Mouse (Mus musculus): ENCODE results near the gene Nphp4. TPM values are rescaled to one million over a fixed set of nuclear protein-coding genes. Genes with fewer than 3 reads are reported as not detected.

The Nphp4 gene
- 1.0 and 1.2 TPM in 2 replicates for polyA plus RNA-seq (2014; fragmentation: Nextera tagmentation; extraction: Ambion mirVana)

DNA sequence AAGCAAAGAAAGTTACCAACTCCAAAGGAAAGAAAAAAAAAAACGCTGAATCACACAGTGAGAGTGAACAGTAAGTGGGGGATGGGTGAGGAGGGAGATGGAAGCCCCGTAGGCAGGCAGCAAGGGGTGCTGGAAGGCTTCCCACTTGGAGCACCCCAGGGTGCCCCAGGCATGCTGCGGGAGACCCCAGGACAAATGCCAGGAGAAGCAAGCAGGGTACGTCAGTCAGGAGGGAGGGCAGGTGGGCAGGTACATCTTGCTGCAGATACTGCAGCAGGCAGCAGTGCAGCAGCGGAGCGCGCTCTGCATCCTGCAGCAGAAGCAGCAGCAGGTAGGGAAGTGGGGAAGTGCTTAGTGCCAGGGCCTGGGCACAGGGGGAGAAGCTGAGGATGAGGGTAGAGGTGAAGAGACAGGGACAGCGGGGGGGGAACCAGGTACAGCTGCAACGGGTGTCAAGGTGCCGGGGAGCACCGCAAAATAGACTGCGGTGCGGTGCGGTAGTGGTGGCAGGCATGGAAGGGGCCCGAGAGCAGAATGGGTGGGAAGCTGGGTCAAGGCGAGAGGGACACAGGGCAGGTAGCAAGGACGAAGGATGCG is at the start of gene Nphp4:
Nphp4 (plus strand) TSS at position 280 of the 597 bp plus-strand sequence.
- 8% methylated on average over 18 of the region's 18 CpGs for WGBS
- H3K27me3 ChIP-seq (replicated peaks; ENCODE audit: control insufficient read depth, insufficient read depth, low read length): peaks cover 40% of the 10 kb centered on the region
- H3K9ac ChIP-seq (ENCODE audit: low read depth, low read length): no peak within 1 kb of the TSS
- peaks cover 6% of the 10 kb centered on the region; the same call in 1 of the 2 replicates for H3K9me3 ChIP-seq (ENCODE audit: control insufficient read depth, low read length)
- H3K27ac ChIP-seq (ENCODE audit: low read depth, low read length): no peak within 1 kb of the TSS
- peak within 1 kb of the TSS; percentile 55 for H3K4me3 ChIP-seq (ENCODE audit: low read depth, low read length)
- peak within 1 kb of the TSS; percentile 65 for H3K4me2 ChIP-seq
- no peaks in the 10 kb centered on the region; the same call in 1 of the 2 replicates for H3K4me1 ChIP-seq (replicated peaks; ENCODE audit: control insufficient read depth, insufficient read depth, low read length)
- ATAC-seq (replicated peaks; ENCODE audit: low FRiP score): no peak
- no peaks in the 10 kb centered on the region for H3K36me3 ChIP-seq (ENCODE audit: control insufficient read depth, insufficient read depth, low read length)
- DNase-seq (ENCODE audit: low spot score): no peak

DNA sequence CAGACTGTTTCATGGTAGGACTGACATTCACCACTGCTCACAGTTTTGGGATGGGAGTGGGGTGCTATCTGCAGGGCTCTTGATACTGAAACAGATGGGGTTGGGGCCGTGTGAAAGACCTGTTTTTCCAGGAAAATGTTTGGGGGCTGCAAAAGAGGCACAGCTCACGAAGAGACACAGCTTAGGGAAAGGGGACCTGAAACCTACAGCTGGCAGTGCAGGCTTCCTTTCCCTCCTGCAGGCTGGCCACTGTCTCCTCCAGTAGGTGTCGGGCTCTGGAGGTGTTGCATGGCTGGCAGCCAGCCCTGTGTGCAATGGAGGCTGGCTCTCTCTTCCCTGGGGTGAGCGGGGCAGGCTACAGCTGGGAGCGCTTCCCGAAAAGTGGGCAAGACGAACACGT is 48.2 kb upstream of the Nphp4 start:
- Histone ChIP-seq H3K4me1 (replicated peaks; ENCODE audit: control insufficient read depth, insufficient read depth, low read length) (no peaks in the 10 kb centered on the region), H3K27me3 (replicated peaks; ENCODE audit: control insufficient read depth, insufficient read depth, low read length) (peaks cover under 1% of the 10 kb centered on the region; the same call in 1 of the 2 replicates), H3K4me3 (ENCODE audit: low read depth, low read length) (no peak overlapping the region), H3K36me3 (ENCODE audit: control insufficient read depth, insufficient read depth, low read length) (no peaks in the 10 kb centered on the region), H3K4me2 (no peak overlapping the region), H3K9ac (ENCODE audit: low read depth, low read length) (no peak overlapping the region), H3K9me3 (ENCODE audit: control insufficient read depth, low read length) (no peaks in the 10 kb centered on the region), H3K27ac (ENCODE audit: low read depth, low read length) (no peak overlapping the region)
- 58% methylated on average over 8 of the region's 8 CpGs for WGBS
- DNase-seq (ENCODE audit: low spot score): no peak
- ATAC-seq (replicated peaks; ENCODE audit: low FRiP score): no peak

GRCm38 (mm10) chr4:152432308-152432707 is 44.2 kb upstream of the Nphp4 start:
- Histone ChIP-seq H3K9me3 (ENCODE audit: control insufficient read depth, low read length) (no peaks in the 10 kb centered on the region), H3K4me3 (ENCODE audit: low read depth, low read length) (no peak overlapping the region), H3K36me3 (ENCODE audit: control insufficient read depth, insufficient read depth, low read length) (no peaks in the 10 kb centered on the region), H3K4me1 (replicated peaks; ENCODE audit: control insufficient read depth, insufficient read depth, low read length) (0 out of 2 replicates have a peak, but pooled peaks cover 2% of the 10 kb centered on the region), H3K27me3 (replicated peaks; ENCODE audit: control insufficient read depth, insufficient read depth, low read length) (peaks cover 8% of the 10 kb centered on the region), H3K9ac (ENCODE audit: low read depth, low read length) (no peak overlapping the region), H3K27ac (ENCODE audit: low read depth, low read length) (no peak overlapping the region), H3K4me2 (no peak overlapping the region)
- DNase-seq (ENCODE audit: low spot score) (no peak), ATAC-seq (replicated peaks; ENCODE audit: low FRiP score) (no peak)
- 53% methylated on average over 5 of the region's 5 CpGs for WGBS

GRCm38 (mm10) chr4:152434836-152435235 is 41.7 kb upstream of the Nphp4 start:
- Histone ChIP-seq H3K9ac (ENCODE audit: low read depth, low read length) (no peak overlapping the region), H3K4me1 (replicated peaks; ENCODE audit: control insufficient read depth, insufficient read depth, low read length) (0 out of 2 replicates have a peak, but pooled peaks cover 2% of the 10 kb centered on the region), H3K27me3 (replicated peaks; ENCODE audit: control insufficient read depth, insufficient read depth, low read length) (peaks cover 8% of the 10 kb centered on the region), H3K36me3 (ENCODE audit: control insufficient read depth, insufficient read depth, low read length) (no peaks in the 10 kb centered on the region), H3K4me3 (ENCODE audit: low read depth, low read length) (no peak overlapping the region), H3K9me3 (ENCODE audit: control insufficient read depth, low read length) (no peaks in the 10 kb centered on the region), H3K27ac (ENCODE audit: low read depth, low read length) (no peak overlapping the region), H3K4me2 (peak overlapping the region; percentile 45; the same call in 1 of the 2 replicates)
- ATAC-seq (replicated peaks; ENCODE audit: low FRiP score) (peak; percentile 78), DNase-seq (ENCODE audit: low spot score) (peak; percentile 82)
- 6% methylated on average over 9 of the region's 9 CpGs for WGBS

DNA sequence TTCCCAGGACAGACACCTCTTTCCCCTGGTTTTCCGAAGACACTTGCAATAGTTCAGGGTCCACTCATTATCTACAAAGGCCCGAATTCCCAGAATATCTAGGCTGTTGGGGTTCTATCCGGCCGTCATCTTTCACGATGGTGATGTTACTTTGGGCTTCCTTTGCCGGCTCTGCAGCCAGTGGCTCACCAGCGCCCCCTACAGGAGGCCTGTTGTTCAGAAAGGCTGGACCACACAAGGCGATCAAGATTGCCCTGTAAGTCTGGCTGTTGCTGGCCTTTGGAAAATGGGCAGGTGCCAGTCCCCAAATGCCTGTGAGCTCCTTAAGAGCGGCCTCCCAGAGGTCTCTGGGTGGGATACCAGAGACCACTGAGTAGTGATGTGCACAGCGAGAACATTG is 41.3 kb upstream of the Nphp4 start:
- H3K27ac ChIP-seq (ENCODE audit: low read depth, low read length): no peak overlapping the region
- no peak overlapping the region for H3K4me3 ChIP-seq (ENCODE audit: low read depth, low read length)
- ATAC-seq (replicated peaks; ENCODE audit: low FRiP score) (0 out of 2 replicates have a peak, but pooled peaks have one; percentile 41), DNase-seq (ENCODE audit: low spot score) (peak; percentile 70)
- H3K9ac ChIP-seq (ENCODE audit: low read depth, low read length): no peak overlapping the region
- 0 out of 2 replicates have a peak, but pooled peaks cover 2% of the 10 kb centered on the region for H3K4me1 ChIP-seq (replicated peaks; ENCODE audit: control insufficient read depth, insufficient read depth, low read length)
- 16% methylated on average over 10 of the region's 10 CpGs for WGBS
- no peaks in the 10 kb centered on the region for H3K9me3 ChIP-seq (ENCODE audit: control insufficient read depth, low read length)
- H3K27me3 ChIP-seq (replicated peaks; ENCODE audit: control insufficient read depth, insufficient read depth, low read length): peaks cover 8% of the 10 kb centered on the region
- H3K4me2 ChIP-seq: peak overlapping the region; percentile 45; the same call in 1 of the 2 replicates
- no peaks in the 10 kb centered on the region for H3K36me3 ChIP-seq (ENCODE audit: control insufficient read depth, insufficient read depth, low read length)

DNA sequence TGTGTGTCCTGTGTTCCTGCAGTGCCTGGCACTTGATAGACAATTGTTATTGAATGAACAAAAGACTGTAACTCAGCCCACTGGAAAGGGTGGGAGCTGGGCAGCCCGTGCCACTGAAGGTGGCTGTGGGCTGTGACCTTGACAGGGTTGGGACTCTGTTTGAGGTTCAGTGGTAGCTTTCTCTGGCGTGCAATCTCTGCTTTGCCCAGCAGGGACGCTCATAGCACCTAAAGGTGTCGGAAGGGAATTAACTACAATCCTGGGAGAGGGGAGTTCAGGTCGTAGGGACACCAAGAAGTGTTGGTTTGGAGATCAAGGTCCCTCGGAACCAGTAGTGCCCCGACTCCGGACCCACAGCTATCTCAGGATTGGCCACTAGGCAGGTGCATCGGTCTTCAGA is 35.6 kb upstream of the Nphp4 start:
- H3K4me2 ChIP-seq: no peak overlapping the region
- H3K4me3 ChIP-seq (ENCODE audit: low read depth, low read length): no peak overlapping the region
- no peaks in the 10 kb centered on the region; the same call in 1 of the 2 replicates for H3K36me3 ChIP-seq (ENCODE audit: control insufficient read depth, insufficient read depth, low read length)
- H3K4me1 ChIP-seq (replicated peaks; ENCODE audit: control insufficient read depth, insufficient read depth, low read length): no peaks in the 10 kb centered on the region
- WGBS: 46% methylated on average over 9 of the region's 9 CpGs
- no peak overlapping the region for H3K27ac ChIP-seq (ENCODE audit: low read depth, low read length)
- no peak for DNase-seq (ENCODE audit: low spot score)
- H3K9ac ChIP-seq (ENCODE audit: low read depth, low read length): no peak overlapping the region
- no peak for ATAC-seq (replicated peaks; ENCODE audit: low FRiP score)
- no peaks in the 10 kb centered on the region for H3K9me3 ChIP-seq (ENCODE audit: control insufficient read depth, low read length)
- H3K27me3 ChIP-seq (replicated peaks; ENCODE audit: control insufficient read depth, insufficient read depth, low read length): no peaks in the 10 kb centered on the region

- H3K4me2 ChIP-seq: no peak overlapping the region
- DNase-seq (ENCODE audit: low spot score): no peak
- no peaks in the 10 kb centered on the region for H3K4me1 ChIP-seq (replicated peaks; ENCODE audit: control insufficient read depth, insufficient read depth, low read length)
- no peak overlapping the region for H3K4me3 ChIP-seq (ENCODE audit: low read depth, low read length)
- H3K27ac ChIP-seq (ENCODE audit: low read depth, low read length): no peak overlapping the region
- H3K27me3 ChIP-seq (replicated peaks; ENCODE audit: control insufficient read depth, insufficient read depth, low read length): no peaks in the 10 kb centered on the region
- no peaks in the 10 kb centered on the region; the same call in 1 of the 2 replicates for H3K36me3 ChIP-seq (ENCODE audit: control insufficient read depth, insufficient read depth, low read length)
- no peak for ATAC-seq (replicated peaks; ENCODE audit: low FRiP score)
- WGBS: 32% methylated on average over 9 of the region's 9 CpGs
- no peak overlapping the region for H3K9ac ChIP-seq (ENCODE audit: low read depth, low read length)
- no peaks in the 10 kb centered on the region for H3K9me3 ChIP-seq (ENCODE audit: control insufficient read depth, low read length)
Measured at GRCm38 (mm10) chr4:152441536-152441935, 35.0 kb upstream of the Nphp4 start.

GRCm38 (mm10) chr4:152446178-152446577 is 30.3 kb upstream of the Nphp4 start:
- H3K4me2 ChIP-seq: 0 out of 2 replicates have a peak overlapping the region, but pooled peaks have one; percentile 17
- DNase-seq (ENCODE audit: low spot score) (no peak), ATAC-seq (replicated peaks; ENCODE audit: low FRiP score) (peak; percentile 17; the same call in 1 of the 2 replicates)
- H3K36me3 ChIP-seq (ENCODE audit: control insufficient read depth, insufficient read depth, low read length): no peaks in the 10 kb centered on the region; the same call in 1 of the 2 replicates
- no peak overlapping the region for H3K27ac ChIP-seq (ENCODE audit: low read depth, low read length)
- H3K27me3 ChIP-seq (replicated peaks; ENCODE audit: control insufficient read depth, insufficient read depth, low read length): no peaks in the 10 kb centered on the region
- no peaks in the 10 kb centered on the region; the same call in 1 of the 2 replicates for H3K4me1 ChIP-seq (replicated peaks; ENCODE audit: control insufficient read depth, insufficient read depth, low read length)
- H3K9me3 ChIP-seq (ENCODE audit: control insufficient read depth, low read length): no peaks in the 10 kb centered on the region
- 59% methylated on average over 10 of the region's 10 CpGs for WGBS
- no peak overlapping the region for H3K4me3 ChIP-seq (ENCODE audit: low read depth, low read length)
- H3K9ac ChIP-seq (ENCODE audit: low read depth, low read length): no peak overlapping the region

Data from liver, embryonic 11.5 days (tissue).